Mouse (Mus musculus) spleen, embryonic (tissue): Measurements from ENCODE around the gene Acp2.

Source experiments
- CTCF ChIA-PET: fragments of 350-600 bp; sonication (Branson Sonifier 250); formaldehyde crosslinking; loops from one replicate; lab custom pipeline; 2022; lab: Charles Lee

The Acp2 gene

DNA sequence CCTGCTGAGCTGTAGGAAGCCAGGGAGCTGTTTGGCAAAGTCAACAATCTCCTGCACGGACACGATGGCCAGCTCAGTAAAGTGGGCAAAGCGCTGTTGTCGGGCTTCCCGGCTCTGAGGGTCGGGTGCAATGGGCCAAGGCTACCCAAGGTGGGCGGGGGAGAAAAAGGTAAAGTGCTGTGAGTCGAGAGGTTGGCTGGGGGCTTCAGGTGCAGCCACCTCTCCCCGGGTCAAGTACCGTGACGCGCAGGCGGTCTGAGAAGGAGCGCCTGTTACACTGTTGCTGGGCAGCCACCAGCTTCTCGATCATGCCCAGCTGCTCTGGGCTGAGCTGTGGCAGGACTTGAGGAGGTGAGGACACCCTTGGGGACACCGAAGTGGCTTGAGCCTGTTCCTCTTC is 12.2 kb upstream of the Acp2 start:
- CTCF ChIA-PET: no interaction called here

DNA sequence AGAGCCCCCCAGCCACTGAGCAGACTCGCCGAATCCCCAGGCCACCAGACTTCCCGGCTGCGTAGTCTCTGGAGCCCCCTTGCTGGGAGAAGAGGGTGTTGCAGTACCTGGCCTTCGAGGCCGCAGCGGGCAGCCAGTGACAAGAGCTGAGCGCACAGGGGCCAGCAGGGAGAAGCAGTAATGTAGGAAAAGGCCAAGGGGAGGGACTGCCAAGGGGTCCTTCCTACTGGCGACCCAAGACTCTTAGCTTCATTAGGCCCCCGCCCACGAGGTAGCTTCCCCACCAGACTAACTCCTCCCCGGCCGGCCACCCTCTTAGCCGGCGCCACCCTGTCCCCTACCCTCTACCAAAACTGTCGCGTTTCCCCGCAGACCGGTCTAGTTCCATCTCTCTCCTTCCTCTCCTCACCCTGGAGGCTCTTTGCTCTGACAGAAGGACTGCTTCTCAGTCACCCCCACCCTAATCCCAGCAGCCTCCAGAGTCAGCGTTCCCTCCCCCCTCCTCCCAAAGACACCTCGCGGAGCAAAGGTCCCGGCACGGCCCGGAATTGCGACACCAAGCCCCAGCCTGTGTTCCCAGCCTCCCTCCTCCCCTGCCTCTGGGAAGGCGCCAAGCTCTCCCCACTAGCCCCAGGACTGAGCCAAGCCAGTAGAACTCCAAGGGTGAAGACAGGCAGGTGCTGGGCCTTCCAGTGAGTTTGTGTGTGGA is 7.9 kb upstream of the Acp2 start:
- CTCF ChIA-PET: interaction anchor here (0.7 to 0.8 kb wide), 2 partner anchors 14 to 666 kb away, joined by 3 to 5 read pairs; no protein-coding TSS in a partner anchor

GRCm38 (mm10) chr2:91196577-91197001 is 6.1 kb upstream of the Acp2 start:
- CTCF ChIA-PET: no interaction called here

- CTCF ChIA-PET: interaction anchor here (0.5 kb wide), 1 partner anchor 52 kb away, joined by 5 read pairs; no protein-coding TSS in a partner anchor
Measured at GRCm38 (mm10) chr2:91198888-91199287, 3.8 kb upstream of the Acp2 start.

- CTCF ChIA-PET: interaction anchor here (0.7 kb wide), 1 partner anchor 19 kb away, joined by 6 read pairs; no protein-coding TSS in a partner anchor
Measured at GRCm38 (mm10) chr2:91202972-91203656, 429 bp downstream of the Acp2 start.

GRCm38 (mm10) chr2:91206254-91206775 is 3.6 kb downstream of the Acp2 start:
- CTCF ChIA-PET: no interaction called here

GRCm38 (mm10) chr2:91213311-91213710 is 10.6 kb downstream of the Acp2 start:
- CTCF ChIA-PET: no interaction called here

GRCm38 (mm10) chr2:91217032-91217431 is 14.3 kb downstream of the Acp2 start:
- CTCF ChIA-PET: interaction anchor here (0.6 kb wide), 1 partner anchor 1163 kb away, joined by 8 read pairs; no protein-coding TSS in a partner anchor

- CTCF ChIA-PET: no interaction called here
Measured at GRCm38 (mm10) chr2:91220501-91220900, 17.8 kb downstream of the Acp2 start.

- CTCF ChIA-PET: interaction anchor here (0.6 kb wide), 1 partner anchor 205 kb away, joined by 3 read pairs; no protein-coding TSS in a partner anchor
Measured at GRCm38 (mm10) chr2:91223614-91224013, 20.9 kb downstream of the Acp2 start.

- CTCF ChIA-PET: interaction anchor here (0.5 kb wide), 1 partner anchor 26 kb away, joined by 3 read pairs; no protein-coding TSS in a partner anchor
Measured at GRCm38 (mm10) chr2:91229735-91230134, 27.1 kb downstream of the Acp2 start.

DNA sequence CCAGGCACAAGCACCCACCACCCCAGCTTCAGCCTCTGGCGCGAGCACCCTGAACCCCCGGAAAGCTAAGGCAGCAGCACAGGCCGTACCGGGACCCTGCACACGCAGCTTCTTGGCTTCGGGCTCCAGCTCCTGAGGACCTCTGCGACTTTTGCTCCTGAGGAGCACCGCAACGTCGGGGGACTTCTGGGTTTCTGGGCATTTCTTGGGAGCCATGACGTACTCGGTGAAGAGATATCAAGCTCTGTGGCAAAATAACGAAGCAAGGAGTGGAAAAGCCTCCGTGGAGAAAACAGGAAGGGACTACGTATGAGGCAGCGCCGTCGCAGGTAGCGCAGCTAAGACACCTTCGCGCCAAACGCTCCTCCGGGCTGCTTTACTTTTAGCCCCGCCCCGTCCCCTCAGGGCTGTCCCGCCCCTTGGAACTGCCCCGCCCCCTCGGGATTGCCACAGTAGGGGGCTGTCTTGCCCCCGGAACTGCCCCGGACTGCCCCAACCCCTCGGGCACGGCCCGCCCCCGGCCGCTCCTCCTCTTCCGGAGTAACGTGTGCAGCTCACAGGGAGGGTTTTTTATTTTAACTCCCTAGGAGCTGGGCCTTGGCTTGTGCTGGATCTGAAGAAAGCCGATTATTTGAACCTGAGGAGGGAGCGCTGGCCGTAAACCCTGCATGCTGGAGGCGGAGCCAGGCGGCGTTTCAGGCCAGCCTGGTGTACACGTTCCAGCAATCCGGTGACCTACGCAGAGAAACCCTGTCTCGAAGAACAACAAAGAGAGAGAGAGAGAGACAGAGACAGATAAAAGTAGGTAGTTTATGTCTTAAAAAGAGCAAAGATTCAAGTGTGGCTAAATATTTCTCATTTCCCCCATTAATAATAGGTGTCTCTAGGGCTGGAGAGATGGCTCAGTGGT is 34.2 kb downstream of the Acp2 start, which contains the start of gene Ddb2:
Gene Ddb2, minus strand, starts transcription at position 382 of the 910 bp plus-strand sequence.
- CTCF ChIA-PET: interaction anchor here (0.6 kb wide), 2 partner anchors 207 to 287 kb away, joined by 3 to 5 read pairs; no protein-coding TSS in a partner anchor

DNA sequence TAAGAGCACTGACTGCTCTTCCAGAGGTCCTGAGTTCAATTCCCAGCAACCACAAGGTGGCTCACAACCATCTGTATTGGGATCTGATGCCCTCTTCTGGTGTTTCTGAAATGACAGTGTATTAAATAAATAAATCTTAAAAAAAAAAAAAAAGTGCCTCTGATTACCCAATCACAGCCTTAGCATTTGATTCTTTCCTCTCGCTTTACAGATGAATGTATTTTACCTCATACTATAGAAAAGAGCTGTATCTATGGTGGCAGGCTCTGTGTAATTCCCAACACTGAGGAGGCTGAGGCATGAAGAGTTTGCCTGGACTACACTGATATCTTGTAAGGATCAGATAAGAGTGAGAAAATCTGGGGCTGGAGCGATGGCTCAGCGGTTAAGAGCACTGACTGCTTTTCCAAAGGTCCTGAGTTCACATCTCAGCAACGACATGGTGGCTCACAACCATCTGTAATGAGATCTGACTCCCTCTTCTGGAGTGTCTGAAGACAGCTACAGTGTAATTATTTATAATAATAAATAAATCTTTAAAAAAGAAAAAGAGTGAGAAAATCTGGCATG is 34.9 kb downstream of the Acp2 start:
- CTCF ChIA-PET: interaction anchor here (0.5 to 0.7 kb wide), 3 partner anchors 14 to 208 kb away, joined by 3 to 5 read pairs (median 4); no protein-coding TSS in a partner anchor

DNA sequence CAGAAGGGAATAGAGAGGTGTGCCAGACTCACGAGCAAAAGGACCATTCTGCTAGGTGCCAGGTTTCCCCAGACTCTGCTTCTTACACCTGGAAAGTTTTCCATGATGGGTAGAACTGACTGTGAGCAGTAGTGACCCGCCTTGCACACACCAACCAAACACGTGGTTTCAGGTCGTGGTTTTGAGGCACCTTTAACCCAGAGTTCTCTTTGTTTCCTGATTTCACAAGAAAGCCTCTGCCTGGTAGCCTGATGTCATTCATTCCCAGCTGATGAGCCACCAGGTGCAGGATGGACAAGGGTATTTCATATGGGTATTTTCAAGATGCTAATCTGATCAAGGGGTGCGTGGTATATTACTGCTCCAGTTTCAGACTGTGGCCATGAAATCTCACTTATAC is 39.9 kb downstream of the Acp2 start:
- CTCF ChIA-PET: no interaction called here

GRCm38 (mm10) chr2:91243416-91243815 is 40.7 kb downstream of the Acp2 start:
- CTCF ChIA-PET: no interaction called here

DNA sequence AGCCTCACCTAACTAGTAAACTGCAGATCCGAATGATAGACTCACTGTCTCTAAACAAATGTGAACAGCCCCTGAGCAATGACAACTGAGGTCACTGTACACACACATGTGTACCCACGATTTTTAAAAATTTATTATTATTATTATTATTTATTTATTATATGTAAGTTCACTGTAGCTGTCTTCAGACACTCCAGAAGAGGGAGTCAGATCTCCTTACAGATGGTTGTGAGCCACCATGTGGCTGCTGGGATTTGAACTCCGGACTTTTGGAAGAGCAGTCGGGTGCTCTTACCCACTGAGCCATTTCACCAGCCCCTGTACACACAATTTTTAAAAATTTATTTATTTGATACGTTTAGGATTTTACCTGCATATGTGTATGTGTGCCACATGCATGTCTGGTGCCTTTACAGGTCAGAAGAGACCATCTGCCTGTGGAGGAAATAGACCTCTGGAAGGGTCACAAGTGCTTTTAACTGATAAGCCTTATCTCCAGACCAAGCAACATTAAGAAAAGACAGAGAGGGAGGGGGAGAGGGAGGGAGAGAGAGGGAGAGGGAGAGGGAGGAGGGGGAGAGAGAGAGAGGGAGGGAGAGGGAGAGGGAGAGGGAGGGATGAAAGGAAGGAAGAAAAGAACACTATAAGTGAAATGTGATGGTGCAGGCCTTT is 42.0 kb downstream of the Acp2 start:
- CTCF ChIA-PET: no interaction called here

- CTCF ChIA-PET: no interaction called here
Measured at GRCm38 (mm10) chr2:91248366-91248765, 45.7 kb downstream of the Acp2 start.

DNA sequence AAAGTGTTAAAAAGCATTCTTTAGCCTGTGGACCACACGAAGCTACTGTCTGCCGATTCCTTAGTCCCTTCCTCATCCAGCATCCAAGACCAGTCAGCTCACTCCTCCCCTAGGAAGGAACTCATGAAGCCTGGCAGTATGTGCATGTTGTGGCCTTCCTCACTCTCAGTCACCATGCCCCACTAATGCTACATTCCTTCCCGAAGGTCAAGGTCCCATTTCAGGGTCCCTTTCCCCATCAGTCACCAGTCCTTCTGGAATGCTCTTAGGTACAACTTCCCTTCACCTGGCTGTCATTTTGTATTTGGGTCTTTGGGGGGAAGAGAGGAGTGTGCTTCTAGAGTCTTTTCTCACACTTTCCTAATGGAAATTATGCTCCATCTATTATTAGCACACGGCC is 49.3 kb downstream of the Acp2 start:
- CTCF ChIA-PET: interaction anchor here (0.8 kb wide), 1 partner anchor 14 kb away, joined by 3 read pairs; no protein-coding TSS in a partner anchor

DNA sequence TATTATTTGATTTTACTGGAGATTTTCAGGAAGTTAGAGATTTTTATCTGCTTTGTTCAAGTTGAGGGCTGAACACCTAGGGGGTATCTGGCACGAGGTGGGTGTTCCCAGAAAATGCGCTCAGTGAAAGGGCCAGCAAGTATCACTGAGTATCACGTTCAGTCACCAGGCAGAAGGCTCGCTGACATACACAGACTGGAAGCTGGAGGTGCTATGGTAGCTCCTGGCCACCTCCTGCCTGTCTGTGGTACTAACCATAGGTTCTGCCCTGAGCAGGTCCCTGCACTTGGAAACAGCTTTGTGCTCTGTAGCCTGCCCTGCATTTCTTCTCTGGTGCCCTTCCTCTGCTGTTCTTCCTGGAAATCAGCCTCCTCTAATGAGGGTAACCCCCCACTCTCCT is 49.8 kb downstream of the Acp2 start:
- CTCF ChIA-PET: no interaction called here
